9 mouse cellular contexts compared by ENCODE assay signal in genomic region chr1:43530295-43531020, GRCm38 (mm10).
DNase-seq lines count a peak whose midpoint lies in the region; ATAC-seq and TF ChIP-seq lines count a peak whose summit lies in the region.
"Had no signal": no experiment of that assay in that cellular context is flagged by ENCODE, and none has a peak within 500 bp of the region (broad histone marks: within the 10 kb centered on the region; RNA-seq: fewer than 3 reads in every experiment).

No protein-coding gene starts in this region.

- 81% methylated on average over 7 of the region's 7 CpGs for WGBS in forebrain, embryonic 16.5 days
- WGBS in forebrain, embryonic 13.5 days: 89% methylated on average over 7 of the region's 7 CpGs
- 47% methylated on average over 7 of the region's 7 CpGs for WGBS in liver, adult 2 months
- 80% methylated on average over 7 of the region's 7 CpGs for WGBS in liver, embryonic 11.5 days

- no peaks in the 10 kb centered on the region for H3K9me3 ChIP-seq in forebrain, embryonic 16.5 days (ENCODE audit: control insufficient read depth, low read length)
- no peaks in the 10 kb centered on the region for H3K9me3 ChIP-seq in forebrain, embryonic 13.5 days (replicated peaks)
- no peaks in the 10 kb centered on the region for H3K9me3 ChIP-seq in liver, embryonic 11.5 days (ENCODE audit: control insufficient read depth, low read length)
- H3K9me3 ChIP-seq: heart, embryonic 13.5 days had no signal

- no peak for TF ChIP-seq POLR2A in liver, adult 2 months (IDR thresholded peaks at IDR 0.05; ENCODE audit: extremely low read depth, insufficient read depth, low read length)

- no peaks in the 10 kb centered on the region; the same call in 1 of the 2 replicates for H3K36me3 ChIP-seq in forebrain, embryonic 16.5 days (ENCODE audit: control insufficient read depth, insufficient read depth)
- peaks cover 5% of the 10 kb centered on the region; the same call in 1 of the 2 replicates for H3K36me3 ChIP-seq in forebrain, embryonic 13.5 days (ENCODE audit: poor library complexity, severe bottlenecking)
- H3K36me3 ChIP-seq in liver, adult 2 months (ENCODE audit: control insufficient read depth, insufficient read depth, low read length): no peaks in the 10 kb centered on the region
- H3K36me3 ChIP-seq in liver, embryonic 11.5 days (ENCODE audit: control insufficient read depth, insufficient read depth, low read length): no peaks in the 10 kb centered on the region

- H3K79me2 ChIP-seq in liver, adult 2 months (ENCODE audit: control insufficient read depth, insufficient read depth, low read length): no peaks in the 10 kb centered on the region

- no peak for ATAC-seq in forebrain, embryonic 16.5 days
- ATAC-seq in forebrain, embryonic 13.5 days: no peak
- no peak for ATAC-seq in liver, embryonic 11.5 days (replicated peaks; ENCODE audit: low FRiP score)
- ATAC-seq in granulocyte monocyte progenitor cell, adult 5-6 weeks (replicated peaks; ENCODE audit: poor library complexity, severe bottlenecking): no peak
- ATAC-seq: intestine, postnatal 0 days had no signal

- no peaks in the 10 kb centered on the region for H3K27me3 ChIP-seq in forebrain, embryonic 16.5 days (replicated peaks; ENCODE audit: control insufficient read depth, insufficient read depth, low read length)
- no peaks in the 10 kb centered on the region for H3K27me3 ChIP-seq in forebrain, embryonic 13.5 days
- no peaks in the 10 kb centered on the region for H3K27me3 ChIP-seq in liver, adult 2 months (ENCODE audit: control insufficient read depth, insufficient read depth, low read length)
- H3K27me3 ChIP-seq in liver, embryonic 11.5 days (replicated peaks; ENCODE audit: control insufficient read depth, insufficient read depth, low read length): no peaks in the 10 kb centered on the region
- H3K27me3 ChIP-seq: heart, embryonic 13.5 days had no signal

- H3K4me3 ChIP-seq in forebrain, embryonic 16.5 days (replicated peaks; ENCODE audit: low read length): no peak overlapping the region
- no peak overlapping the region for H3K4me3 ChIP-seq in forebrain, embryonic 13.5 days
- no peak overlapping the region for H3K4me3 ChIP-seq in liver, adult 2 months (ENCODE audit: insufficient read depth, low read depth, low read length)
- H3K4me3 ChIP-seq in liver, embryonic 11.5 days (ENCODE audit: low read depth, low read length): no peak overlapping the region
- H3K4me3 ChIP-seq: heart, embryonic 13.5 days had no signal

- H3K9ac ChIP-seq in forebrain, embryonic 16.5 days (replicated peaks; ENCODE audit: low read depth, low read length): no peak overlapping the region
- H3K9ac ChIP-seq in forebrain, embryonic 13.5 days: no peak overlapping the region
- no peak overlapping the region for H3K9ac ChIP-seq in liver, adult 2 months (ENCODE audit: low read depth, low read length)
- no peak overlapping the region for H3K9ac ChIP-seq in liver, embryonic 11.5 days (ENCODE audit: low read depth, low read length)
- H3K9ac ChIP-seq: heart, embryonic 13.5 days had no signal

- DNase-seq in liver, adult 2 months (ENCODE audit: extremely low read depth, low read depth, low spot score): peak; percentile 61
- no peak for DNase-seq in liver, embryonic 11.5 days (ENCODE audit: low spot score)
- peak; percentile 16 to 31 for DNase-seq in kidney, postnatal 36 days
- DNase-seq in yolk sac, embryonic 10.5 days (ENCODE audit: low spot score): no peak

- no peak overlapping the region for H3K4me2 ChIP-seq in forebrain, embryonic 16.5 days (ENCODE audit: low read length)
- no peak overlapping the region for H3K4me2 ChIP-seq in forebrain, embryonic 13.5 days
- no peak overlapping the region for H3K4me2 ChIP-seq in liver, embryonic 11.5 days
- H3K4me2 ChIP-seq: heart, embryonic 13.5 days had no signal

- peaks cover 38% of the 10 kb centered on the region for H3K4me1 ChIP-seq in forebrain, embryonic 16.5 days (replicated peaks; ENCODE audit: control insufficient read depth, insufficient read depth, low read length)
- H3K4me1 ChIP-seq in forebrain, embryonic 13.5 days: peaks cover 19% of the 10 kb centered on the region
- peaks cover 10% of the 10 kb centered on the region for H3K4me1 ChIP-seq in liver, adult 2 months (ENCODE audit: control insufficient read depth, insufficient read depth, low read length)
- peaks cover 32% of the 10 kb centered on the region for H3K4me1 ChIP-seq in liver, embryonic 11.5 days (replicated peaks; ENCODE audit: control insufficient read depth, insufficient read depth, low read length)

- no peak for TF ChIP-seq CTCF in liver, adult 2 months (IDR thresholded peaks at IDR 0.05; ENCODE audit: low read depth, low read length)

- H3K27ac ChIP-seq in forebrain, embryonic 16.5 days (ENCODE audit: low read length): peak overlapping the region; percentile 71
- no peak overlapping the region for H3K27ac ChIP-seq in forebrain, embryonic 13.5 days
- H3K27ac ChIP-seq in liver, adult 2 months (replicated peaks; ENCODE audit: insufficient read depth, low read depth, low read length): no peak overlapping the region
- no peak overlapping the region for H3K27ac ChIP-seq in liver, embryonic 11.5 days (ENCODE audit: low read depth, low read length)
- H3K27ac ChIP-seq: heart, embryonic 13.5 days had no signal

Comparison
In these comparisons a context has a peak if more than half of its experiments do, and no peak if none do; other contexts are left out.
1. DNase-seq: peak in liver, adult 2 months (single experiment) and kidney, postnatal 36 days (2 of 2); none in liver, embryonic 11.5 days (single experiment) and yolk sac, embryonic 10.5 days (single experiment).